Mouse (Mus musculus) gastrocnemius, adult 18-20 months (tissue): ENCODE results near the gene Acp6. TPM values are rescaled to one million over a fixed set of nuclear protein-coding genes. Genes with fewer than 3 reads are reported as not detected.
"Not testable (repeated sequence)": the region's sequence is repeated elsewhere in the genome, so short reads cannot be mapped to it uniquely, and the experiment has no call there.

Experiments used
- DNase-seq: peaks from one replicate; pipeline ENCODE4 v3.0.0; 2021; ENCODE audit warnings: low spot score
- long read RNA-seq, 2 experiments: library from polyadenylated mRNA; stranded (forward); transcript quantifications; one replicate each; pipeline ENCODE4 v2.0.0; 2021
- total RNA-seq, 2 experiments: library from RNA; stranded (reverse); gene quantifications; 2 replicates each; pipeline ENCODE4 v1.2.3; 2021

The Acp6 gene
- 10 to 100 TPM; 22.1 to 22.2 TPM for total RNA-seq
- long read RNA-seq, experiment 1, transcript Acp6-201 (10 exons, 1,754 nt): major isoform, 32 of 36 reads
- long read RNA-seq, experiment 1, partial matches to known transcripts: 2 of 36 reads
- long read RNA-seq, experiment 1, other reads (novel, unspliced or antisense): 1 of 36 reads
- long read RNA-seq, experiment 2, transcript Acp6-201 (10 exons, 1,754 nt): major isoform, 30 of 38 reads
- long read RNA-seq, experiment 2, partial matches to known transcripts: 0 of 38 reads
- long read RNA-seq, experiment 2, other reads (novel, unspliced or antisense): 4 of 38 reads

- DNase-seq: peak; percentile 96
Measured at GRCm38 (mm10) chr3:97158611-97159508, at the start of gene Acp6. TSS of gene Acp6 (plus strand) at chr3:97158777.

- no peak for DNase-seq
Measured at GRCm38 (mm10) chr3:97117511-97117910, 41.1 kb upstream of the Acp6 start.

GRCm38 (mm10) chr3:97118313-97118712 is 40.3 kb upstream of the Acp6 start:
- no peak for DNase-seq

- no peak for DNase-seq
Measured at GRCm38 (mm10) chr3:97124193-97124592, 34.4 kb upstream of the Acp6 start.

- DNase-seq: no peak
Measured at GRCm38 (mm10) chr3:97129410-97129809, 29.2 kb upstream of the Acp6 start.

- DNase-seq: not testable (repeated sequence)
Measured at GRCm38 (mm10) chr3:97137666-97138065, 20.9 kb upstream of the Acp6 start.

- no peak for DNase-seq
Measured at GRCm38 (mm10) chr3:97151092-97151491, 7.5 kb upstream of the Acp6 start.

- no peak for DNase-seq
Measured at GRCm38 (mm10) chr3:97156431-97156830, 2.1 kb upstream of the Acp6 start.

GRCm38 (mm10) chr3:97157308-97157707 is 1.3 kb upstream of the Acp6 start:
- no peak for DNase-seq

- peak; percentile 90 for DNase-seq
Measured at GRCm38 (mm10) chr3:97157958-97158599, 498 bp upstream of the Acp6 start.

GRCm38 (mm10) chr3:97159509-97159850 is 903 bp downstream of the Acp6 start:
- DNase-seq: no peak

GRCm38 (mm10) chr3:97159986-97160385 is 1.4 kb downstream of the Acp6 start:
- DNase-seq: no peak

GRCm38 (mm10) chr3:97160908-97161307 is 2.3 kb downstream of the Acp6 start:
- peak; percentile 30 for DNase-seq

- no peak for DNase-seq
Measured at GRCm38 (mm10) chr3:97161773-97162172, 3.2 kb downstream of the Acp6 start.

GRCm38 (mm10) chr3:97164477-97164876 is 5.9 kb downstream of the Acp6 start:
- DNase-seq: no peak

GRCm38 (mm10) chr3:97167126-97167525 is 8.5 kb downstream of the Acp6 start:
- no peak for DNase-seq

GRCm38 (mm10) chr3:97171531-97171930 is 13.0 kb downstream of the Acp6 start:
- DNase-seq: no peak

GRCm38 (mm10) chr3:97172231-97172630 is 13.7 kb downstream of the Acp6 start:
- DNase-seq: no peak

GRCm38 (mm10) chr3:97172632-97173031 is 14.1 kb downstream of the Acp6 start:
- no peak for DNase-seq

- no peak for DNase-seq
Measured at GRCm38 (mm10) chr3:97178885-97179284, 20.3 kb downstream of the Acp6 start.

GRCm38 (mm10) chr3:97180527-97180926 is 21.9 kb downstream of the Acp6 start:
- DNase-seq: no peak

- no peak for DNase-seq
Measured at GRCm38 (mm10) chr3:97183810-97184209, 25.2 kb downstream of the Acp6 start.
